7 mouse cellular contexts compared by ENCODE assay signal in the genomic region with DNA sequence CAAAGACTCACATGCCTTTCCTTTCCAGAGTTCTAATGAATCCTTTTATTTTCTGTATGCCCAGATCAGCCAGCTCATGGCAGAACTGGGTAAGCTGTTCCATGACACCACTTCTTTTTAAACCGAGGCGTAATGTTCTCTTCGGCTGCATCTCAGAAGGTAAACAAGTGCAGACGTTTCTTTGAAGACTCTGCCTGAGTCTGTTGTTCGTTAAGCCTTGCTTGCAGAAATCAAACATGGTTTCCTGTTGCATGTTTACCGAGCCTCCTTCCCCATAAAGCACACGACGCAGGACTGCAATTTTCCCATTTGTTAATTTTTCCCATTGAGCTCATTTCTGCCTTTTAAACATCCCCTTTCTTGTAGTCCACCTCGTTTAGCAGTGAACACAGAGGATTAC.
"Had no signal": no experiment of that assay in that cellular context is flagged by ENCODE, and none has a peak within 500 bp of the region (broad histone marks: within the 10 kb centered on the region; RNA-seq: fewer than 3 reads in every experiment).

No protein-coding gene starts in this region.

- H3K27me3 ChIP-seq: liver, embryonic 13.5 days; midbrain, embryonic 13.5 days had no signal

- H3K4me2 ChIP-seq: liver, embryonic 13.5 days; midbrain, embryonic 13.5 days had no signal

- H3K36me3 ChIP-seq: liver, embryonic 13.5 days; midbrain, embryonic 13.5 days had no signal

- H3K4me3 ChIP-seq: liver, embryonic 13.5 days; midbrain, embryonic 13.5 days had no signal

- H3K27ac ChIP-seq: liver, embryonic 13.5 days; macrophage; midbrain, embryonic 13.5 days had no signal

- H3K4me1 ChIP-seq: liver, embryonic 13.5 days had no signal

- ATAC-seq: midbrain, embryonic 13.5 days had no signal

- DNase-seq: kidney, adult 8-10 months; kidney, postnatal 14 days; liver, embryonic 13.5 days; thymus, adult 18-20 months; thymus, postnatal 36 days had no signal

- H3K9ac ChIP-seq: liver, embryonic 13.5 days; midbrain, embryonic 13.5 days had no signal

- H3K9me3 ChIP-seq: liver, embryonic 13.5 days; midbrain, embryonic 13.5 days had no signal
